Mouse (Mus musculus): ENCODE measurements around the gene Gm37240. TPM values are rescaled to one million over a fixed set of nuclear protein-coding genes. Genes with fewer than 3 reads are reported as not detected.

The Gm37240 gene
- polyA plus RNA-seq, 1 experiment from 2014 or later: 3.3 TPM

DNA sequence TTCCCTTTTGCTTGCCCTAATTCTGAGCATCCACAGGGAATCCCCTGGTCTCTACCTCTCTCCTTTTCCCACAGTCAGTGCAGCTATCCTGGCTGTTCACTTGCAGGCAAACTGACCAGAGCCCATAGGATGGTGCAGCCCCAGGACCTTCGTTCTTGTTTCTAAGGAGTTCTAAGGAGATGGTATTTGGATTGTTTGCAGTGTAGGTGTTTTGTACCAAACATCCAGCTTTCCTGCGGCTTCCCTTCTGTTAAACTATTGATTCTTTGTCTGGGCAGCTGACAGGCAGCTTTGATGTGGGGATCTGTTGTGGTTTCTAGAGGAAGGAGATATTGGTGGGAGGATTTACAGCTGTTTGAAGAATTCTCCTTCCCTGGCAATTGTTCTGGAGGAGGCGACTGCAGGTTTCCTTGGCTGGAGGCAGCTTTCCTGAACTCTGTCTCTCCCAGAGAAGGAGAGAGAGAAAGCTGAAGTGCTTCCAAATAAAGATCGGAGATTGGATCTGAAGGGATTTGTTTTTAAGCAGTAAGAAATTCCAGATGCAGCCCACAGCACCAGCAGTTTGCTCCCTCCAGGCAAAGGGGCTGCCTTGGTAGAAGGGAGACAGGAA, 573.6 kb downstream of the Gm37240 start:
- Histone ChIP-seq H3K4me2 (replicated peaks; ENCODE audit: low read depth) (no peak overlapping the region), H3K9me3 (ENCODE audit: control insufficient read depth) (no peaks in the 10 kb centered on the region), H3K27ac (ENCODE audit: low read depth, low read length) (no peak overlapping the region), H3K27me3 (replicated peaks; ENCODE audit: control insufficient read depth, insufficient read depth, low read length) (no peaks in the 10 kb centered on the region), H3K4me3 (ENCODE audit: low read depth, low read length) (no peak overlapping the region), H3K9ac (ENCODE audit: low read depth, low read length) (no peak overlapping the region), H3K36me3 (ENCODE audit: control insufficient read depth, insufficient read depth) (no peaks in the 10 kb centered on the region), H3K4me1 (replicated peaks; ENCODE audit: control insufficient read depth, insufficient read depth, low read length) (no peaks in the 10 kb centered on the region)
- TF ChIP-seq CTCF (IDR thresholded peaks at IDR 0.05; ENCODE audit: low read depth): no peak
- WGBS: 11% methylated on average over 4 of the region's 4 CpGs
- no peak for ATAC-seq

GRCm38 (mm10) chr3:85311176-85311575, 576.1 kb downstream of the Gm37240 start:
- H3K9me3 ChIP-seq (ENCODE audit: control insufficient read depth): no peaks in the 10 kb centered on the region
- no peak overlapping the region for H3K9ac ChIP-seq (ENCODE audit: low read depth, low read length)
- H3K4me2 ChIP-seq (replicated peaks; ENCODE audit: low read depth): no peak overlapping the region
- H3K4me1 ChIP-seq (replicated peaks; ENCODE audit: control insufficient read depth, insufficient read depth, low read length): no peaks in the 10 kb centered on the region
- H3K27ac ChIP-seq (ENCODE audit: low read depth, low read length): no peak overlapping the region
- no peak overlapping the region for H3K4me3 ChIP-seq (ENCODE audit: low read depth, low read length)
- ATAC-seq: no peak
- 85% methylated on average over 3 of the region's 3 CpGs for WGBS
- no peaks in the 10 kb centered on the region for H3K27me3 ChIP-seq (replicated peaks; ENCODE audit: control insufficient read depth, insufficient read depth, low read length)
- TF ChIP-seq CTCF (IDR thresholded peaks at IDR 0.05; ENCODE audit: low read depth): no peak
- no peaks in the 10 kb centered on the region for H3K36me3 ChIP-seq (ENCODE audit: control insufficient read depth, insufficient read depth)

- no peaks in the 10 kb centered on the region for H3K4me1 ChIP-seq (replicated peaks; ENCODE audit: control insufficient read depth, insufficient read depth, low read length)
- no peaks in the 10 kb centered on the region for H3K9me3 ChIP-seq (ENCODE audit: control insufficient read depth)
- H3K4me2 ChIP-seq (replicated peaks; ENCODE audit: low read depth): no peak overlapping the region
- no peak for TF ChIP-seq CTCF (IDR thresholded peaks at IDR 0.05; ENCODE audit: low read depth)
- ATAC-seq: no peak
- no peaks in the 10 kb centered on the region for H3K36me3 ChIP-seq (ENCODE audit: control insufficient read depth, insufficient read depth)
- H3K27ac ChIP-seq (ENCODE audit: low read depth, low read length): no peak overlapping the region
- H3K4me3 ChIP-seq (ENCODE audit: low read depth, low read length): no peak overlapping the region
- WGBS: 69% methylated on average over 8 of the region's 8 CpGs
- H3K27me3 ChIP-seq (replicated peaks; ENCODE audit: control insufficient read depth, insufficient read depth, low read length): no peaks in the 10 kb centered on the region
- no peak overlapping the region for H3K9ac ChIP-seq (ENCODE audit: low read depth, low read length)
These were observed 576.8 kb downstream of the Gm37240 start for GRCm38 (mm10) chr3:85310401-85310989.

DNA sequence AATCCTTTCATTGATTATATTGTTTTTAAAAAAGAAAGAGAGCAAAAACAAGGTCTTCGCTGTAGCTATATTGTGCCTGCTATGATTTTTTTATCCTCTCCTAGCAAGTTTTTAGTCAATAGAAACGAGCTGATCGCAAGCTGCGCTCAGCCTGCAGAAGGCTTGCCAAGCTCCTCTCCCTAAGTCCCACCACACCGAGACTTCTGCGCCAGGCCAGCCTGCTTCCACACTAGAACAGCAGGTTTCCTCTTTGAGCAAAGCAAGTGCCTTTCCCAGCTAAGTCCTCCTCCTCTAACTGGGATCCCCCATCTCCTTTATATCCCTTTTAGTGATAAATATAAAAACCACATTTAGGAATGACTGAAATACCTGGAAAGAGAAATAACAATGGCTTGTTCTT, 578.1 kb downstream of the Gm37240 start:
- no peak for TF ChIP-seq CTCF (IDR thresholded peaks at IDR 0.05; ENCODE audit: low read depth)
- H3K9ac ChIP-seq (ENCODE audit: low read depth, low read length): no peak overlapping the region
- ATAC-seq: no peak

GRCm38 (mm10) chr3:85308706-85309105, 578.6 kb downstream of the Gm37240 start:
- Histone ChIP-seq H3K9ac (ENCODE audit: low read depth, low read length) (no peak overlapping the region), H3K9me3 (ENCODE audit: control insufficient read depth) (no peaks in the 10 kb centered on the region), H3K36me3 (ENCODE audit: control insufficient read depth, insufficient read depth) (no peaks in the 10 kb centered on the region), H3K4me3 (ENCODE audit: low read depth, low read length) (no peak overlapping the region), H3K4me2 (replicated peaks; ENCODE audit: low read depth) (no peak overlapping the region), H3K27me3 (replicated peaks; ENCODE audit: control insufficient read depth, insufficient read depth, low read length) (no peaks in the 10 kb centered on the region), H3K4me1 (replicated peaks; ENCODE audit: control insufficient read depth, insufficient read depth, low read length) (no peaks in the 10 kb centered on the region), H3K27ac (ENCODE audit: low read depth, low read length) (no peak overlapping the region)
- ATAC-seq: no peak
- TF ChIP-seq CTCF (IDR thresholded peaks at IDR 0.05; ENCODE audit: low read depth): no peak
- 45% methylated on average over 4 of the region's 4 CpGs for WGBS

More for the DNA sequence above, 578.1 kb downstream of the Gm37240 start:
- no peak overlapping the region for H3K4me2 ChIP-seq (replicated peaks; ENCODE audit: low read depth)
- 79% methylated on average over 6 of the region's 6 CpGs for WGBS
- no peaks in the 10 kb centered on the region for H3K27me3 ChIP-seq (replicated peaks; ENCODE audit: control insufficient read depth, insufficient read depth, low read length)
- no peak overlapping the region for H3K27ac ChIP-seq (ENCODE audit: low read depth, low read length)
- H3K4me1 ChIP-seq (replicated peaks; ENCODE audit: control insufficient read depth, insufficient read depth, low read length): no peaks in the 10 kb centered on the region
- H3K9me3 ChIP-seq (ENCODE audit: control insufficient read depth): no peaks in the 10 kb centered on the region
- no peak overlapping the region for H3K4me3 ChIP-seq (ENCODE audit: low read depth, low read length)
- H3K36me3 ChIP-seq (ENCODE audit: control insufficient read depth, insufficient read depth): no peaks in the 10 kb centered on the region

- no peak overlapping the region for H3K9ac ChIP-seq (ENCODE audit: low read depth, low read length)
- no peaks in the 10 kb centered on the region for H3K4me1 ChIP-seq (replicated peaks; ENCODE audit: control insufficient read depth, insufficient read depth, low read length)
- no peak overlapping the region for H3K4me3 ChIP-seq (ENCODE audit: low read depth, low read length)
- TF ChIP-seq CTCF (IDR thresholded peaks at IDR 0.05; ENCODE audit: low read depth): no peak
- H3K27ac ChIP-seq (ENCODE audit: low read depth, low read length): no peak overlapping the region
- no peak for ATAC-seq
- no peaks in the 10 kb centered on the region for H3K36me3 ChIP-seq (ENCODE audit: control insufficient read depth, insufficient read depth)
- H3K27me3 ChIP-seq (replicated peaks; ENCODE audit: control insufficient read depth, insufficient read depth, low read length): no peaks in the 10 kb centered on the region
- no peak overlapping the region for H3K4me2 ChIP-seq (replicated peaks; ENCODE audit: low read depth)
- WGBS: 55% methylated on average over 3 of the region's 3 CpGs
- H3K9me3 ChIP-seq (ENCODE audit: control insufficient read depth): no peaks in the 10 kb centered on the region
These were observed 585.5 kb downstream of the Gm37240 start for GRCm38 (mm10) chr3:85301851-85302250.

All from intestine, postnatal 0 days (tissue).